Mouse (Mus musculus) monocyte, adult 2 months (primary cell): Measurements from ENCODE around the gene Gsdme.

Source experiments
- DNase-seq, 2 experiments: peaks; one replicate each; pipeline ENCODE4 v3.0.0; 2022; ENCODE audit warnings: low spot score in 2 of 2, low read depth in 1 of 2

Gene Gsdme

GRCm38 (mm10) chr6:50247356-50247755 lies 16.3 kb downstream of the Gsdme start:
- no peak for DNase-seq

GRCm38 (mm10) chr6:50244967-50245366 lies 18.7 kb downstream of the Gsdme start:
- no peak for DNase-seq

- no peak for DNase-seq
Measured at GRCm38 (mm10) chr6:50244126-50244525, 19.5 kb downstream of the Gsdme start.

- no peak for DNase-seq
Measured at GRCm38 (mm10) chr6:50240437-50240836, 23.2 kb downstream of the Gsdme start.

DNA sequence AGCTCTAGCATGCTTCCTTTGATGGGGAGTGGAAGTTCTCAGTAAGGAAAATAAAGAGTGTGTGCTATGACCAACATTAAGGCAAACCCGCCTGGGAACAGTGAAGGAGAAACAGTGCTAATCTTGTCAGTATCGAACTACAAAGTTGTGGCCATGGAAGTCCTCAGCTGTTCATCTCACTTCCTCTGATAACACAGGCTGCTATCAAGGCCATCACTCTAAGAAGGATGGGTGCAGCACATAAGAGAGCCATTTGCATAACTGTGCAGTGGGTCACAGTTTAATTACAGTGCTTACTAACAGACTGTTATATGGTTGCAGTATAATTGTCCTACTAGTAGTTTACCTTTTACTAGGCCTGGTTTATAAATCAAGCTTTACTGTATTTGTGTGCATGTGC lies 23.8 kb downstream of the Gsdme start:
- no peak for DNase-seq

- DNase-seq = no peak
Measured at GRCm38 (mm10) chr6:50237963-50238362, 25.7 kb downstream of the Gsdme start.

- DNase-seq = no peak
Measured at GRCm38 (mm10) chr6:50232984-50233383, 30.7 kb downstream of the Gsdme start.

DNA sequence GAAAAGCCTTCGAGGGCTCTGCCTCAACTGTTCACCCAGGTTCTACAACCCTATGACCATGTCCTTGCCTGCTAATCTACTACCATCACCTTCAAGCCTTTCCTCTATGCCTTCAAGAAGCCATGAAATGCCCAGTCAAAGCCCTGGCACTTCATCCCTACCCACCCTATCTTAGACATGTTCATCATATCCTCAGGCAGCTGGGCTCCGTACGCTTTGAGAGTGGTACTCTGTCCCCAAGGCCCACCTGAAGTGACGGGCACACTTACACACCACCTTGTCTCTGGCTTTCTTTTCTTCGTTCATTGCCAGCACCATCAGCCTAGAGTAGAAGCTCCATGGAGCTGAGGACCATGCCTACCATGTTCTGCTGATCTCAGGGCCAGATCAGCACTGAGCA lies 32.4 kb downstream of the Gsdme start:
- DNase-seq = no peak

GRCm38 (mm10) chr6:50228180-50228579 lies 35.5 kb downstream of the Gsdme start:
- DNase-seq = no peak

- DNase-seq = no peak
Measured at GRCm38 (mm10) chr6:50225232-50225631, 38.4 kb downstream of the Gsdme start.

DNA sequence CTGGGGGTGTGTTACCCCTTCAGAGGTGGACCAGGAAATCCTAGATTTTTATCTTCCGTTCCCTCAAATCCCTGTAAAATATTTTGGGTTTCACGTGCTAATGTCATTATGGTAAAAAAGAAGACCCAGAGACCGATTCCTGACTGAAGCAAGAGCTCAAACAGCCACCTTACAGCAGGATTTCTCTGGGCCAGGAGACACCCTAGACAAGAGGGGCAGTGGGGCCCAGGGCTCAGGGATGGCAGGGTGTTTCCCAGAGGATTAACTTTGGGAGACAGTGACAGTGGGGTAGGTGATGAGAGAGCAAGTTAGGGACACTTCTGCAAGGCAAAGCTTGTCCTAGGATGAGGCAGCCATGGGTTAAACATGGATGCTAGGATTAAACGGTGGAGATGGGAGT lies 40.1 kb downstream of the Gsdme start:
- DNase-seq = no peak

DNA sequence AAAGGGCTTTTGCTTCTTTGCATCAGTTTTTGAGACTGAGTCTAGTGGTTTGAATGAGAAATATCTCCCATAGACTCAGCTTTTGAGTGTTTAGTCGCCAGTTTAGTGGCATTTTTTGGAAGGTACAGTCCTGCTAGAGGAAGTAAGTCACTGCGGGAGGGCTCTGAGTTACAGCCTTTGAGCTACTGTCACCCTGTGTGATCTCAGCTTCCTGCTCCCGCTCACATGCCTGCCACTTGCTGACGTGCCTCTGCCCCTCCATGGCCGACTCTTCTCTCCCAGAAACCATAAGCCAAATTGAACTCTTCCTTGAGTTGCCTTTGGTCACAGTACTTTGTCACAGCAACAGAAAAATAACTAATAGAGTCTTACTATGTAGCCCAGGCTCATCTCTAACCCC lies 40.7 kb downstream of the Gsdme start:
- DNase-seq = no peak

- DNase-seq = no peak
Measured at GRCm38 (mm10) chr6:50222351-50222750, 41.3 kb downstream of the Gsdme start.

GRCm38 (mm10) chr6:50220863-50221262 lies 42.8 kb downstream of the Gsdme start:
- peak in 1 of 2 experiments; percentile 13 for DNase-seq

DNA sequence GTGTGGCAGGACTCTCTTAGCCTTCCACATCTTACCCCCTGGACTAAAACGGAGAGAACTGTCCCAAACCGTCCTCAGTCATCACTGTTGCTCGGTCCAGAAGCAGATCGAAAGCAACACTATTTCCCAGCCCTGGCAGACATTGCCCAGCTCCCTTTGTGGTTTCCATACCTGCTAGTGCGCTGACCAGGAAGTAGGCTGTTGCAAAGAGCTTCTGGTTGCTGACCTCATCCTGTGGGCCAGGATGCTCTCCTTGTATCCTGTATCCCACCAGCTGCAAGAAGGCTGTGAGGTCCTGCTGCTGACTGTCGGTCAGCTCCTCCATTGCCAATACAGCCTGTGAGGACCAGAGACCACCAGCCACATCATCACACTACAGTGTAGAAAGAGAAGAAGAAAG lies 44.6 kb downstream of the Gsdme start:
- DNase-seq = no peak

GRCm38 (mm10) chr6:50218628-50219027 lies 45.0 kb downstream of the Gsdme start:
- no peak for DNase-seq

GRCm38 (mm10) chr6:50215986-50216385 lies 47.7 kb downstream of the Gsdme start:
- no peak for DNase-seq

- no peak for DNase-seq
Measured at GRCm38 (mm10) chr6:50215373-50215745, 48.3 kb downstream of the Gsdme start.

GRCm38 (mm10) chr6:50214711-50215372 lies 48.8 kb downstream of the Gsdme start:
- DNase-seq = no peak

- DNase-seq = no peak
Measured at GRCm38 (mm10) chr6:50205093-50205492, 58.6 kb downstream of the Gsdme start.

DNA sequence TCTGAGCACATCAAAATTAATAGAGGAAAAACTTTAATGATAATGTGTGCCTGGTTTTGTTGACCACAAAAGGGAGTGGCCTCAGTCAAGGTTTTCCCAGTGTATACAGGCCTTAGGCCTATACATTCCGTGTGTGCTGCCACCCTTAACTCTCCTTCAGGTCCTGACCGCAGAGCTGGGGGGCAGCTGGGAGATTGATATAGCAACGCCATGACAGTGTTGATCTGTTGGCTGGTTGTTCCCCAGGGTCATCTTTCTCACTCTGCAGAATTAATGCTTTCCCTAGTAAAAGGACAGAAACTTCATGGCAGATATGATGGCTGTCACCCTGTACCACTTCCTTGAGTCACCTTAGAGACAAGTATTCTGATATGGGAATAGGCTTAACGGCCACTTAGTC lies 59.3 kb downstream of the Gsdme start:
- DNase-seq = no peak

GRCm38 (mm10) chr6:50193851-50194250 lies 69.8 kb downstream of the Gsdme start:
- DNase-seq = no peak

- no peak for DNase-seq
Measured at GRCm38 (mm10) chr6:50192822-50193221, 70.8 kb downstream of the Gsdme start.

DNA sequence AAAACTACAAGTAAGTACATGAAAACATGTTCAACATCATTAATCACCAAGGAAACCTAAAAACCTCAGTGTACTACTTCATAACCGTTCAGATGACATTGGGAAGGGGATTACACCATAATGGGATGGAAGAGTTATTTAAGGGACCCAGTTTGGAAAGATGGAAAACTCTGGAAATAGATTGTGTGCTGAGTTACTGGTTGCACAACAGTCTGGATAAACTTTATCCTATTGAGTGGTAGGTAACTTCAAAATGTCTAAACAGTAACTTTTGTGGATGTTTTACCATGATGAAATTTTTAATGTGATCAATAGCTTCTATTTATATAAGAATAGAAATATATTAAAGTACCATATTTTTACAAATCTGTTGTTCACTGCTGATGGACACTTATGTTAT lies 71.5 kb downstream of the Gsdme start:
- DNase-seq = no peak
